Mouse (Mus musculus): ENCODE data around the gene Zfp626.
"Not testable (repeated sequence)": the region's sequence is repeated elsewhere in the genome, so short reads cannot be mapped to it uniquely, and the experiment has no call there.

Zfp626 gene

GRCm38 (mm10) chr7:27806896-27807295, at the start of gene Zfp626:
Zfp626 (plus strand) TSS chr7:27807196.
- DNase-seq (ENCODE audit: low read depth, low spot score), result not testable (repeated sequence)

GRCm38 (mm10) chr7:27765176-27765886, 41.7 kb upstream of the Zfp626 start:
- DNase-seq (ENCODE audit: low read depth, low spot score), result peak; percentile 51

- no peak for DNase-seq (ENCODE audit: low read depth, low spot score)
These were observed 17.7 kb upstream of the Zfp626 start for GRCm38 (mm10) chr7:27789306-27789705.

- DNase-seq (ENCODE audit: low read depth, low spot score), result not testable (repeated sequence)
These were observed 13.1 kb upstream of the Zfp626 start for GRCm38 (mm10) chr7:27793865-27794264.

GRCm38 (mm10) chr7:27794566-27794965, 12.4 kb upstream of the Zfp626 start:
- DNase-seq (ENCODE audit: low read depth, low spot score), result no peak

GRCm38 (mm10) chr7:27797906-27798811, 8.8 kb upstream of the Zfp626 start:
- DNase-seq (ENCODE audit: low read depth, low spot score), result no peak

- peak; percentile 45 for DNase-seq (ENCODE audit: low read depth, low spot score)
These were observed 5.9 kb upstream of the Zfp626 start for GRCm38 (mm10) chr7:27801137-27801536.

- peak; percentile 66 for DNase-seq (ENCODE audit: low read depth, low spot score)
These were observed 4.0 kb upstream of the Zfp626 start for GRCm38 (mm10) chr7:27802986-27803385.

GRCm38 (mm10) chr7:27804297-27805030, 2.5 kb upstream of the Zfp626 start:
- DNase-seq (ENCODE audit: low read depth, low spot score), result peak; percentile 95

GRCm38 (mm10) chr7:27807305-27807704, 309 bp downstream of the Zfp626 start:
- DNase-seq (ENCODE audit: low read depth, low spot score), result peak; percentile 59

GRCm38 (mm10) chr7:27818526-27819110, 11.6 kb downstream of the Zfp626 start:
- DNase-seq (ENCODE audit: low read depth, low spot score), result peak; percentile 90

GRCm38 (mm10) chr7:27822611-27823010, 15.6 kb downstream of the Zfp626 start:
- DNase-seq (ENCODE audit: low read depth, low spot score), result no peak

- DNase-seq (ENCODE audit: low read depth, low spot score), result no peak
These were observed 27.1 kb downstream of the Zfp626 start for GRCm38 (mm10) chr7:27834131-27834530.

- DNase-seq (ENCODE audit: low read depth, low spot score), result peak; percentile 31
These were observed 30.9 kb downstream of the Zfp626 start for GRCm38 (mm10) chr7:27837896-27838295.

GRCm38 (mm10) chr7:27838323-27839249, 31.6 kb downstream of the Zfp626 start, which contains the start of gene Zfp59:
Zfp59 (plus strand) TSS chr7:27838607.
- peak; percentile 94 for DNase-seq (ENCODE audit: low read depth, low spot score)

- no peak for DNase-seq (ENCODE audit: low read depth, low spot score)
These were observed 32.6 kb downstream of the Zfp626 start for GRCm38 (mm10) chr7:27839596-27839995.

- DNase-seq (ENCODE audit: low read depth, low spot score), result peak; percentile 98
These were observed 33.1 kb downstream of the Zfp626 start for GRCm38 (mm10) chr7:27840104-27840503.

- no peak for DNase-seq (ENCODE audit: low read depth, low spot score)
These were observed 50.2 kb downstream of the Zfp626 start, which contains the start of gene Zfp607a for GRCm38 (mm10) chr7:27857227-27857626. Zfp607a (plus strand) TSS chr7:27857527.

GRCm38 (mm10) chr7:27859301-27860251, 52.6 kb downstream of the Zfp626 start:
- DNase-seq (ENCODE audit: low read depth, low spot score), result no peak

Data from R1 (cell line).